Mouse (Mus musculus) T-cell, adult 66 days (primary cell): ENCODE data around the gene Wee2. TPM values are rescaled to one million over a fixed set of nuclear protein-coding genes. Genes with fewer than 3 reads are reported as not detected.

Experiments used
- total RNA-seq, 2 experiments: library from RNA; stranded (reverse); gene quantifications; 3 replicates in 1 of 2; 4 replicates in 1 of 2; pipeline ENCODE4 v1.2.4; 2023

Wee2 gene
- total RNA-seq: not detected

DNA sequence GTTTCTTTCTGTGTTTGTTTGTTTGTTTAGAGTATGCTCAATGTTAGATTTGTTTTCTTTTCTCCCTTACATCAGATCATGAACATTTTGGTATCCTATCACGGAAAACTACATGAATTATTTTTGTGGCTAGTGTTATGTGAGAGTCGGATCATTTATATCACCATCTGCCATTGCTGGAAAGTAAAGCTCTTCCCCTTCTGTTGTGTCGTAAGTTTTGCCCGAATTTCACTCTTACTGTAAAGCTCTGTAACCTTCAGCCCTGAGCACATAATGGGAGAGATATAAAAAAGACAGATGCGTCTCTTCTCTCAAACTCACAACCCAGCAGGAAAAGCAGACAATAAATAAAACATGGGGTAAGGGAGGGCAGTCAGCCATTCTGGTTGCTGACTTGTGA lies at the start of gene Wee2:
Wee2 (plus strand) TSS at position 153 of the 400 bp plus-strand sequence.

DNA sequence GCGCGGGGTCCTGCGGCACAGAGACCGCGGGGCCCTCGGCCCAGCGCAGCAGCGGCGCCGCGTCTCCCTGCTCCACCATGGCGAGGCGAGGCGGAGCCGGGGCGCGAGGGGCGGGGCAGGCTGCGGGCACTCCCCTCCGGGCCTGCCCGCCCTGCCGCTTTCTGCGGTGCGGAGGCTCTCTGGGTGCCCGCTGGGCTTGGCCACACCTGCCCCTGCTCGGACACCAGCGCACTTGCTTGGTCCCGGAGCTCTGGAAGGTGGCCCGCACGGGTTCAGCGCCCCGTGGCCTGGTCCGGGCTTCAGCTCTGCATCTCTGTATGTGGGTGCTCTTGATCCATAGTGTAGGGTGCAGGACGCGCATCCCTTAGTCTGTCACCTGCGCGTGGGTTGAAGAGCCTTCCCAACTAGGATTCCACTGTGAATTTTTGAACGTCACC lies 2.8 kb upstream of the Wee2 start, which contains the start of gene E330009J07Rik:
E330009J07Rik (minus strand) TSS at position 89 of the 437 bp plus-strand sequence.

DNA sequence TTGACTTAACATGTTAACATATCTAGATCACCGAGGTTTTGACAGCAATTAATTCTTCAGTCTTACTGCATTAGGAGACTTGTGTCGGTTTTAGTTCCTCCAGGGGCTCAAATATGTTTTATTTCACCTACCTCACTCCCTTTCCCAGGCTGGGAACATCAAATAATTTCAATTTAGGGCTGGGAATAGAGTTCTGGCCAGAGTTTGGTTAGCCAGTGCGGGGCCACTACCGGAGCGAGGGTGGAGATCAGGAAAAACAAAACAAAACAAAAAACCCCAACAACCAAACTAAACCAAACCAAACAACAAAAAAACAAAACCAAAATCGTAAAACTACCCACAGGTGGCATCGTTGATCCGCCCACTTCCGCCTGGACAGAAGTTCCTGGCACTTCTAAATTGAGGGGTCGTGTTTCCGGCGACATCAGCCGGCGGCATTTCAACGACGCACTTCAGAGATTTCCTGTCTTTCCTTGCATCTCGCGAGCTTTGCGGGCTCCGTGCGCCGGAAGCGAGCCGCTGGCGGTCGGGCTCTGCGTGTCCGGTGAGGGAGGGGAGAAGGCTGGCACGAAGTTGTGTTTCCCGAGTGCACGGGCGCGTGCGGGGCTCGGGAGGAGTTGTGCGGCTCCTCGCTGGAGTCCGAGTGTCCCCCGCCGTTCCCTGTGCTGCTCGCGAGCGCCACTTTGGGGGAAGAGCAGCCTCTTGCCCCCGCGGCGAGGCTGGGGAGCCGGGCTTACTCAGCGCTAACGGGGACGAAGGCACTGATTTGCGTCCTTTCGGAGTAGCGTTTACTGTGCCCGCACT lies 32.2 kb downstream of the Wee2 start, which contains the start of gene Ssbp1:
Ssbp1 (plus strand) TSS at position 437 of the 804 bp plus-strand sequence.

DNA sequence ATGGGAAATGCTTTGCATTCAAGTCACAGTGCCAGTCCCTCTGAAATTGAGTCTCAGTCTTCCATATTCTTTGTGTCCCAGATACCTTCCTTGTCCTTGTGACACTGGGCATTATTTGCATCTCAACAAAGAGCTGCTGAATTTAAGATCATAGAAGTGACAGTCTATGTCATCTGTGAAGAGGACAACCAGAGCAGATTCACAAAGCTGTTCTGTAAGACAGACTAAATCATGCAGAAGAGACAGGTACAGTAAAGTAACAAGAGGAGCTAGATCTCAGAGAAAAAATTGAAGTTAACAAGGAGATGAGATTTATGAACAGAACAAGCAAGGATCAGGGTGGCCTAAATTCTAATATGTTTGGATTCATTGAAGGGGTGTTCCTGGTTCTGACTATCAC lies 52.0 kb downstream of the Wee2 start, which contains the start of gene Tas2r137:
Tas2r137 (plus strand) TSS at position 301 of the 400 bp plus-strand sequence.

DNA sequence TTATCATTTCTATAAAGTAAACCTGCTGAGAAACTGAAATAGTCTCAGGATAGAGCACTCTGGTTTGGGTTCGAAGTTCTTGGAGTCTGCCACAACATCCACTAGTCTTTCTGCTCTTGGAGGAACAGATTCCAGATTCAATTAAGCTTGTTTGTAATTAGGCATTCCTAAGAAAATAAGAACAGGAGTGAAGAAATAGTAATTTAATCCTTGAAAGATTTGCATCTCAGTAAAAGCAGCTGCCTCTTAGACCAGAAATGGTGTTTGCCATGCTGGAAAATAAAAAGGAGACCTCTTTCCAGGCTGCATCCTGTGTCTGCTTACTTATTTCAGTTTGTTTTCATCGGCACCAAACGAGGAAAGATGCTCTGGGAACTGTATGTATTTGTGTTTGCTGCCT lies 54.3 kb downstream of the Wee2 start, which contains the start of gene Tas2r108:
Tas2r108 (plus strand) TSS at position 301 of the 400 bp plus-strand sequence.

Other genes with a start within 250 kb of the Wee2 start
- gene Agk, start 113.9 kb upstream of the Wee2 start, total RNA-seq: 10 to 100 TPM; 50.2 to 50.8 TPM
- 10 to 100 TPM; 20.5 to 21.9 TPM for gene E330009J07Rik, start 3.0 kb upstream of the Wee2 start, total RNA-seq
- 10 to 100 TPM; 63.7 to 65.6 TPM for gene Ssbp1, start 32.3 kb downstream of the Wee2 start, total RNA-seq
- gene Tas2r137, start 52.1 kb downstream of the Wee2 start, total RNA-seq: under 1 TPM in 1 of 2 experiments, not detected in 1; 0.53 TPM
- not detected for gene Tas2r108, start 54.4 kb downstream of the Wee2 start, total RNA-seq
- gene Prss37, start 80.4 kb downstream of the Wee2 start, total RNA-seq: not detected
- not detected for gene Olfr461, start 116.0 kb downstream of the Wee2 start, total RNA-seq
- not detected for gene Olfr460, start 130.4 kb downstream of the Wee2 start, total RNA-seq
- gene Clec5a, start 146.7 kb downstream of the Wee2 start, total RNA-seq: not detected
- not detected for gene Tas2r138, start 174.2 kb downstream of the Wee2 start, total RNA-seq
- not detected for gene Mgam, start 189.7 kb downstream of the Wee2 start, total RNA-seq